In genomic region chr17:13182712-13183111, GRCm38 (mm10) we compare ENCODE assay signal across 12 mouse cellular contexts. TPM values are rescaled to one million over a fixed set of nuclear protein-coding genes. Genes with fewer than 3 reads are reported as not detected.
A peak's percentile ranks its signal among the peaks of the same experiment; 100 is the strongest.
DNase-seq lines count a peak whose midpoint lies in the region; ATAC-seq and TF ChIP-seq lines count a peak whose summit lies in the region.
"Not testable (repeated sequence)": the region's sequence is repeated elsewhere in the genome, so short reads cannot be mapped to it uniquely, and the experiment has no call there.
"Had no signal": no experiment of that assay in that cellular context is flagged by ENCODE, and none has a peak within 500 bp of the region (broad histone marks: within the 10 kb centered on the region; RNA-seq: fewer than 3 reads in every experiment).

No protein-coding gene starts in this region.

- not testable (repeated sequence) for H3K4me2 ChIP-seq in intestine, embryonic 16.5 days (ENCODE audit: low read depth, low read length); intestine, postnatal 0 days (replicated peaks; ENCODE audit: low read depth); limb, embryonic 11.5 days (ENCODE audit: low read depth, severe bottlenecking)

- H3K9me3 ChIP-seq in heart, embryonic 10.5 days, result peaks cover 61% of the 10 kb centered on the region
- H3K9me3 ChIP-seq in intestine, embryonic 16.5 days (ENCODE audit: control insufficient read depth, low read length), result peaks cover 20% of the 10 kb centered on the region
- H3K9me3 ChIP-seq in intestine, postnatal 0 days (ENCODE audit: control insufficient read depth), result peaks cover 11% of the 10 kb centered on the region; the same call in 1 of the 2 replicates
- H3K9me3 ChIP-seq in limb, embryonic 10.5 days (replicated peaks), result peaks cover 33% of the 10 kb centered on the region
- peaks cover 23% of the 10 kb centered on the region; the same call in 1 of the 2 replicates for H3K9me3 ChIP-seq in limb, embryonic 11.5 days (ENCODE audit: control insufficient read depth, low read length)

- not testable (repeated sequence) for TF ChIP-seq CTCF in intestine, postnatal 0 days (IDR thresholded peaks at IDR 0.05; ENCODE audit: low read depth)

- not testable (repeated sequence) for H3K27ac ChIP-seq in heart, embryonic 10.5 days; intestine, embryonic 16.5 days (ENCODE audit: low read length); intestine, postnatal 0 days (ENCODE audit: low read depth, low read length); limb, embryonic 10.5 days; limb, embryonic 11.5 days (replicated peaks; ENCODE audit: low read depth, low read length)

- H3K4me3 ChIP-seq in heart, embryonic 10.5 days; intestine, embryonic 16.5 days (ENCODE audit: low read length); intestine, postnatal 0 days (ENCODE audit: low read depth, low read length); limb, embryonic 10.5 days; limb, embryonic 11.5 days (ENCODE audit: low read depth, low read length): not testable (repeated sequence)

- 73% methylated on average over 3 of the region's 4 CpGs for WGBS in heart, embryonic 10.5 days
- WGBS in intestine, embryonic 16.5 days, result 60% methylated on average over 2 of the region's 4 CpGs
- WGBS in intestine, postnatal 0 days, result 64% methylated on average over 2 of the region's 4 CpGs
- 81% methylated on average over 3 of the region's 4 CpGs for WGBS in limb, embryonic 10.5 days
- 54% methylated on average over 2 of the region's 4 CpGs for WGBS in limb, embryonic 11.5 days

- peak; percentile 58 for ATAC-seq in intestine, embryonic 16.5 days
- peak; percentile 51; the same call in 1 of the 2 replicates for ATAC-seq in intestine, postnatal 0 days
- not testable (repeated sequence) for ATAC-seq in limb, embryonic 11.5 days (ENCODE audit: insufficient number of reproducible peaks, low FRiP score, low TSS enrichment, low read depth)

- H3K27me3 ChIP-seq in heart, embryonic 10.5 days (ENCODE audit: insufficient read depth, poor library complexity, severe bottlenecking); intestine, embryonic 16.5 days (replicated peaks; ENCODE audit: control insufficient read depth, insufficient read depth, low read length); intestine, postnatal 0 days (replicated peaks; ENCODE audit: control insufficient read depth, insufficient read depth, low read length); limb, embryonic 10.5 days (ENCODE audit: low read depth, poor library complexity, severe bottlenecking); limb, embryonic 11.5 days (ENCODE audit: control insufficient read depth, insufficient read depth, low read length): not testable (repeated sequence)

- H3K36me3 ChIP-seq in heart, embryonic 10.5 days; intestine, embryonic 16.5 days (ENCODE audit: control insufficient read depth, insufficient read depth, low read length); intestine, postnatal 0 days (ENCODE audit: control insufficient read depth, insufficient read depth); limb, embryonic 10.5 days; limb, embryonic 11.5 days (ENCODE audit: control insufficient read depth, insufficient read depth, low read length): not testable (repeated sequence)

- H3K4me1 ChIP-seq in heart, embryonic 10.5 days; intestine, embryonic 16.5 days (ENCODE audit: control insufficient read depth, insufficient read depth, low read length); intestine, postnatal 0 days (replicated peaks; ENCODE audit: control insufficient read depth, insufficient read depth, low read length); limb, embryonic 10.5 days; limb, embryonic 11.5 days (ENCODE audit: control insufficient read depth, insufficient read depth, low read length): not testable (repeated sequence)

- DNase-seq in heart, embryonic 10.5 days (ENCODE audit: low spot score), result peak; percentile 50
- peak; percentile 24 for DNase-seq in limb, embryonic 10.5 days (ENCODE audit: low spot score)
- peak; percentile 20 for DNase-seq in limb, embryonic 11.5 days (ENCODE audit: low spot score)

- not testable (repeated sequence) for H3K9ac ChIP-seq in intestine, embryonic 16.5 days (ENCODE audit: low read depth, low read length); intestine, postnatal 0 days (ENCODE audit: low read depth, low read length); limb, embryonic 11.5 days (ENCODE audit: low read length)

RNA-seq across cellular contexts. Expression of gene Smok2a, which starts 38.3 kb away (rescaled TPM):
- not detected in 2 replicates for polyA plus RNA-seq in heart, embryonic 10.5 days (2016; fragmentation: Nextera tagmentation; extraction: Ambion mirVana)
- not detected in 2 replicates for polyA plus RNA-seq in intestine, embryonic 16.5 days (2015; fragmentation: Nextera tagmentation; extraction: Ambion mirVana)
- polyA plus RNA-seq in intestine, postnatal 0 days (2015; fragmentation: Nextera tagmentation; extraction: Ambion mirVana), result not detected in 2 replicates
- polyA plus RNA-seq in limb, embryonic 10.5 days (2016; fragmentation: Nextera tagmentation; extraction: Ambion mirVana), result not detected in 2 replicates
- not detected in 2 replicates for polyA plus RNA-seq in limb, embryonic 11.5 days (2014; fragmentation: Nextera tagmentation; extraction: Ambion mirVana)
- polyA plus RNA-seq: activated CD4-positive, CD25-positive, alpha-beta regulatory T cell, adult 4 months; adrenal gland, adult 2 months; brain, embryonic 14.5 days; C2C12; CD4-positive, CD25-positive, alpha-beta regulatory T cell, adult 4 months; G1E; Patski had no signal

RNA-seq across cellular contexts. Expression of gene Smok2b, which starts 47.3 kb away (rescaled TPM):
- not detected in 2 replicates for polyA plus RNA-seq in heart, embryonic 10.5 days (2016; fragmentation: Nextera tagmentation; extraction: Ambion mirVana)
- not detected in 2 replicates for polyA plus RNA-seq in intestine, embryonic 16.5 days (2015; fragmentation: Nextera tagmentation; extraction: Ambion mirVana)
- not detected in 2 replicates for polyA plus RNA-seq in intestine, postnatal 0 days (2015; fragmentation: Nextera tagmentation; extraction: Ambion mirVana)
- not detected in 2 replicates for polyA plus RNA-seq in limb, embryonic 10.5 days (2016; fragmentation: Nextera tagmentation; extraction: Ambion mirVana)
- not detected in 2 replicates for polyA plus RNA-seq in limb, embryonic 11.5 days (2014; fragmentation: Nextera tagmentation; extraction: Ambion mirVana)
- polyA plus RNA-seq: adrenal gland, adult 2 months; brain, embryonic 14.5 days; C2C12; CD4-positive, CD25-positive, alpha-beta regulatory T cell, adult 4 months; G1E; Patski had no signal

RNA-seq across cellular contexts. Expression of gene Unc93a, which starts 51.1 kb away (rescaled TPM):
- not detected in 2 replicates for polyA plus RNA-seq in heart, embryonic 10.5 days (2016; fragmentation: Nextera tagmentation; extraction: Ambion mirVana)
- polyA plus RNA-seq in intestine, embryonic 16.5 days (2015; fragmentation: Nextera tagmentation; extraction: Ambion mirVana), result not detected in 2 replicates
- polyA plus RNA-seq in intestine, postnatal 0 days (2015; fragmentation: Nextera tagmentation; extraction: Ambion mirVana), result 0.16 and 0.20 TPM in 2 replicates
- not detected in 2 replicates for polyA plus RNA-seq in limb, embryonic 10.5 days (2016; fragmentation: Nextera tagmentation; extraction: Ambion mirVana)
- polyA plus RNA-seq in limb, embryonic 11.5 days (2014; fragmentation: Nextera tagmentation; extraction: Ambion mirVana), result not detected in 2 replicates
- polyA plus RNA-seq: activated CD4-positive, CD25-positive, alpha-beta regulatory T cell, adult 4 months; C2C12; CD4-positive, CD25-positive, alpha-beta regulatory T cell, adult 4 months; G1E had no signal
